Mouse (Mus musculus) kidney, postnatal 36 days (tissue): Measurements from ENCODE around the gene Zfp36l1.

ENCODE experiments used
- DNase-seq, 2 experiments: peaks; one replicate each; pipeline ENCODE4 v3.0.0; 2021 to 2022; ENCODE audit warnings: mixed read lengths in 2 of 2

Zfp36l1 gene

DNA sequence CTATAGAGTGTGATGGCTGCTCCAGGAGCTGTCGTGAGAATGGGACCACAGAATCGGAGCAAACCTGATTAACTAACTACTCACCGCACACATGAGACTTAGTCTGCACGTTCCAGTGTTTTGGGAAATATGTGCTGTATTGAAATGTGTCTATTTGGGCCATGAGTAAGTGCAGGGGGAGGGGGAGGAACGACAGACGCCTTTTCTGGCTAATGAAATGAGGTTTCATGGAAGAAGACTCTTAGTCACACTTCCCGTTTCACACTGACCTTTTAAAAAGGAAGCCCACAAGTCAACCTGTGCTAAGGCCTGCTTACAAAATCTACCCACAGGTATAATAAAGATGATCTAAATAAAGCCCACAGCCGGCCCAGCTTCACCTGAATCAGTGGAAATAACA lies 47.8 kb downstream of the Zfp36l1 start:
- no peak for DNase-seq

DNA sequence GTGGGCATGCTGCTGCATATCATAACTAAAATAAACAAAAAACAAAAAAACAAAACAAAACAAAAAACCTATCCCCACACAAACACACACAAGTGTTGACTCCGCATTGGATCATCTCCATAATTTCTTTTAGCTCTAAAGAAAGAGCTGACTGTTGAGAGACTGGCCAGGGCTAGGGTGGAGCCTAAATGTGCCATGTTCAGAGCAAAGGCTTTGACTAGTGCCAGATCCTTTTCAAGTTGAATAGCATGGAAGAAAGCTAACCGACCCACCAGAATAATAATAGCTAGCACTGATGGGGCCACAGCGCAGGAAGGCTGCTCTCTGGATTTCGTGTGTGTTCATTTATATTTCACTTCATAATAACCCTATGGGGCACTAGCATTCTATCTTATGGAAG lies 48.5 kb downstream of the Zfp36l1 start:
- DNase-seq: no peak

DNA sequence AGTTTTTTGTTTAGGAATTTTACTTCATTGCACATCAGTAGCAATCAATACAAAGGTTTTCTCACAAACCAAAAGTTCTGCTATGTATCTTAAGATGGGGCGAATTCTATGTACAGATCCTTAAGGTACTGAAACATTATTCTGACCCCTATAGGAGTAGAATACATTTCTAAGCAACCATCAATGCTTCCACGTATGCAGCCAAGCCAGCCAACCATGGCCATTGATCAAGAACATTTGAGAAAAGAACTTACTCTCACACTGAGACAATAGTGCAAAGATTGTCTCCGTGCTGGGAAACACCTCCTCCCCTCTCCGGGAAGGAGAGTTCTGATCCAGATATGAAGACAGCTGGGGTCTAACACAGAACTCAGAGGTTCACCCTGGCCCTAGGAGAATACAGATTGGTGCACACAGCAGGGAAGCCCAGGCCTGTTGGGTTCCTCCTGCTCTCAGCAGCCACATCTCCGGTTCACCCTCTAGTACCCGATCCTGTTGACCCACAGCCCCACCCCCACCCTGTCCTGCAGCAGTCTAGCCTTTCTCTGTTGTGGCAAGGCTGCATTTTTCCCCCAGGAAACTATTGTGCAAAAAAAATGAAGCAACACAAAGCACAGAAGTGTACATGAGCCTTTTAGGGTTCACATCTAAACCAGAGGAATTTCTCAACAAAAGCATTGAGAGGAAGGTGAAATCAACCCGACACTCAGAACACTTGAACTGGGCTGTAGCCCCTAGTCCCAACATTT lies 49.2 kb downstream of the Zfp36l1 start:
- DNase-seq: no peak

DNA sequence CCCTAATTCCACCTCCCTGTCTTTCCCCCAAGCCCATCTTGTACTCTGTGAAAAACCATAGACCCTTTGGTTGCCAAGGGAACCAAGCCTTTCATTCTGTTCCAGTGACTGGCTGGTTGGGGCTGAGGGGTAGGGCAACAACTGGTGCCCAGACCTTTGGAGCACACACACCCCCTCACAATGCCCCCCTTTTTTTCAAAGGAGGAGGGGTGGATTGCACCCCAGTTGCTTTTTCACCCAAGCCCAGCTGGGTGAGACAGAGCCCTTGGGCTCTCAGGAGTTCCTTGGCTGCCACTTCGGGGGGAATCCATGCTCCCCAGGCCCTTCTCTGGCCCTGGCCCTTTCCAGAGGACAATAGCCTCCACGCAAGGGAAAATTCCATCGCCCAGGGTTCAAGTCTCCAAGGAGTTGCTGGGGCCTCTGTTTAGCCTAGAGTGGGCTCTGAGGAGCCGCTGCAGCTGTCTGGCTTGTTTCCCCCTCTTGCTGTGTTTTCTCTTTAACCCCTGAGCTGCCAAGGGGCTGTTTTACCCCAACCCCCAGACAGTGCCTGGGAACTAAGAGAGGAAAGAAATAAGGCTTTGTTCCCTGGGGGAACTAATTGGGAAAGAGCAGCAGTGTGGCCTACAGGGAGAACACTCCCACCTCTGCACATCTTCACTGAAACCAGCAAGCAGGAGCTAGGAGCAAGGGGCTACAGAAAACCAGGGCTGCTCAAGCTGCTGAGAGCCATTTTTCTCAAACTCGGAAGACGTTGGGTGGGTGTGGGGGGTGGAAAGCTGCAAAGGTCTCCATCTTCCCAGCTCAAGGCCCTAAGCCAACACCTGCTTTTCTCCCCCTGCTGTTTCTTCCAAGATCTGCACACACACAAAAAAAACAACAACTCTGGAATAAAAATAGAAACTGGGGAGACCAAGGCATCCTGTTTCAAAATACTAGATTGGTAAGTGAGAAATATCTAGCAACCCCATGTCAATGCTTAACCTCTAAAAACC lies 50.1 kb downstream of the Zfp36l1 start:
- DNase-seq: no peak

DNA sequence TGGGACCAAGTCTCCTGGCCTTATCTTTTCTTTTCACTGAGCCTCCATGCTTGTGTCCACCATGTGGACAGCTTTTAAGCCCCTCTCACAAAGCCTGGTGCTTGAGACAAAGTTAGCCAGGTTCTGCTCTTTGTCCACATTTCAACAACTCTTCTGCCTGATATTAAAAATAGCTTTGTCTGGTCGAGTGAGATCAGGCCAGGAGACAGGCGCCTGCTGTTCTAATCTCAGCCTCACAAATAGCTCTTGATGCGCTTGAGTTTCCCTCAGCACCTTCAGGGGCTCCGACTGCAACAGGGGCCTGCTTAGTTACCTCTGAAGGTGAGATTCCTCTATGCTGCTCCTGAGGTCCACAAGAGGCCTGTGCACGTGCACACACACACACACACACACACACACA lies 51.0 kb downstream of the Zfp36l1 start:
- no peak for DNase-seq

DNA sequence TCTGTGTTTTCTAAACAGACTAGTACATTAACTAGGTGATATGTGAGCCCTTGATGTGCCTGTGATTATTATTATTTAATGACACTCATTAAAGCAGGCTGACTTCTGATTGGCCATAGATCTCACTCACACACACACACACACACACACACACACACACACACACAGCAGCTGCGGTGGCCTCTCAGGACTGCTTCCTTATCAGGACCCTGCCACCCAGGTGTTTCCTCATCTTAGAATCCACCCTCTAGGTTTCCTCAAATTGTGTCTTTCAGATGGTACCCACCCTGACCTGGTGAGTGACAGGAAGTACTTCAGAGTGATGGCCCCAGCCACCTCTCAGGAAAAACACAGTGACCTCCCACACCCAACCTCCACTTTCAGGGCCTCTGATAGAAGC lies 52.0 kb downstream of the Zfp36l1 start:
- peak; percentile 27 to 45 for DNase-seq

DNA sequence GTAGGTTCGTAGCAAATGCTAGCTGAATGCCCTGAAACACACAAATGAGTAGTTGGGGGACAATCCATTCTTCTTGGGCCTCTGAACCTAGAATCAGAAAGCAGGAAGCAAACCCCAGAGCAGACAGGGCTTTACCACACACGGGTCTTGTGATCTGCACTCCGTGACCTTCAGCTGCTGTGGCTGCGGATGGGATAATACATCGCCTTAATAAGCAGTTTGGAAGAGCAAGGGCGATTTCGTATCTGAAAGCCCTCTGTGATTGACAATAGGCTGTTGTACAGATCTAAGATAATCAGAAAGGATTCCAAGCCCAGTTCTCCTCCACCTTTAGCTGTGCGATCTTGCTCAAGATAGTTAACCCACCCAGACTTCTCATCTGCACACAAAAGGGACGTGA lies 52.5 kb downstream of the Zfp36l1 start:
- DNase-seq: peak; percentile 26 to 31

DNA sequence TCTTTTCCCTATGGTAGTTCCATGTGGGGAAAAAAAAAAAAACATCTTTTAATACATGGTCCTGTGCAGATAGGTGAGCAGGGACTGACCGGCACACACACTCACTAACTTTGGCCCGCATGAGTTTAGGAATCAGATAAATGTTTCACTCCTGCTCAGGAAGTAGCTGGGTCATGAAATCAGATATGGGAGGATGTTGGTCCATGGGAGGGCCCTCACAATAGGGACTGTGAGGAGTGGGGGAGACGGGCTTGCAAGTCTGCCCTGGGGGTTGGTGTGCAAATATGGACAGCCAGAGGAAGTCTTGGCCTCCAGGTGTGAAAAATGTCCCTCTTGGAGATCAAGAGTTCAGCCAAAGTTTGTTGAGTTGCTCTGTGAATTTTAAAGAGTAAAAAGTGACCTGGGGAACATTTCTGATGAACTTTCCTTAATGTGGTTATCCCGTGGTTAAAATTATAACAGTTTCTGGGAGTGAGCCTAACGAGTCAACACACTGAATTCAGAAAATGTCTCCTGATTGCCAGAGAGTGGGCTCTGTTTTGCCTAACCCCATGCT lies 53.0 kb downstream of the Zfp36l1 start:
- DNase-seq: peak in 1 of 2 experiments; percentile 23
